Mouse (Mus musculus): ENCODE results near the gene Enam. TPM values are rescaled to one million over a fixed set of nuclear protein-coding genes. Genes with fewer than 3 reads are reported as not detected.

Enam gene
- polyA plus RNA-seq (2016; fragmentation: Nextera tagmentation; extraction: Ambion mirVana), result 0.06 and 0.50 TPM in 2 replicates

GRCm38 (mm10) chr5:88487675-88488074 lies at the start of gene Enam:
Gene Enam, plus strand, starts transcription at chr5:88487975.
- H3K4me1 ChIP-seq (replicated peaks), result no peaks in the 10 kb centered on the region
- ATAC-seq (ENCODE audit: insufficient number of reproducible peaks, insufficient read depth, low FRiP score, low TSS enrichment, low read depth), result no peak
- no peaks in the 10 kb centered on the region for H3K36me3 ChIP-seq
- H3K27ac ChIP-seq, result no peak within 1 kb of the TSS
- no peak within 1 kb of the TSS for H3K4me2 ChIP-seq
- no peaks in the 10 kb centered on the region for H3K9me3 ChIP-seq
- no peak within 1 kb of the TSS for H3K9ac ChIP-seq (replicated peaks)
- no peak within 1 kb of the TSS for H3K4me3 ChIP-seq (replicated peaks)
- no peaks in the 10 kb centered on the region for H3K27me3 ChIP-seq

DNA sequence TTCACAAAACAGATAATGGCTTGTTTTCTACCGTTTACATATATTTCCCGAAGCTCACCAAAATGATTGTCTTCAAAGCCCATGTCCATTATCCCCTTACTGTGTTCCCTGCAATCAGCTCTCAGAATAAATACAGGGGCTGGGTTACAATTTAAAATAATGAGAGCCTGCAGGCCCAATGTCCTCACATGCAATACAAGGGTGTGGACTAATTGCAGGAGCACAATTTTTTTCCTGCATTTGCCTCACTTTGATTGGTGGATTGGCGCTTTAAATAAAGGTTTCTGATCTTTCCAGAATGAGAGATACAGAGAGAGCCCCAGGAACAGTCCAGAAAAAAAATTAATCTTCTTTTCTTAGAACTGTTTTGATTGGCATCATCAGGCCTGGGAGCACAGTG lies 32.1 kb upstream of the Enam start, which contains the start of gene Ambn:
Gene Ambn, plus strand, starts transcription at position 301 of the 400 bp plus-strand sequence.
- H3K36me3 ChIP-seq, result no peaks in the 10 kb centered on the region
- no peak for ATAC-seq (ENCODE audit: insufficient number of reproducible peaks, insufficient read depth, low FRiP score, low TSS enrichment, low read depth)
- H3K4me1 ChIP-seq (replicated peaks), result no peaks in the 10 kb centered on the region
- no peaks in the 10 kb centered on the region for H3K9me3 ChIP-seq
- WGBS, result 87% methylated on average over 3 of the region's 3 CpGs
- no peaks in the 10 kb centered on the region for H3K27me3 ChIP-seq
- H3K27ac ChIP-seq, result no peak within 1 kb of the TSS
- no peak within 1 kb of the TSS for H3K4me2 ChIP-seq
- no peak within 1 kb of the TSS for H3K4me3 ChIP-seq (replicated peaks)
- no peak within 1 kb of the TSS for H3K9ac ChIP-seq (replicated peaks)

- 89% methylated on average over 2 of the region's 2 CpGs for WGBS
- no peak overlapping the region for H3K4me2 ChIP-seq
These were observed 20.3 kb upstream of the Enam start for GRCm38 (mm10) chr5:88467471-88467870.

DNA sequence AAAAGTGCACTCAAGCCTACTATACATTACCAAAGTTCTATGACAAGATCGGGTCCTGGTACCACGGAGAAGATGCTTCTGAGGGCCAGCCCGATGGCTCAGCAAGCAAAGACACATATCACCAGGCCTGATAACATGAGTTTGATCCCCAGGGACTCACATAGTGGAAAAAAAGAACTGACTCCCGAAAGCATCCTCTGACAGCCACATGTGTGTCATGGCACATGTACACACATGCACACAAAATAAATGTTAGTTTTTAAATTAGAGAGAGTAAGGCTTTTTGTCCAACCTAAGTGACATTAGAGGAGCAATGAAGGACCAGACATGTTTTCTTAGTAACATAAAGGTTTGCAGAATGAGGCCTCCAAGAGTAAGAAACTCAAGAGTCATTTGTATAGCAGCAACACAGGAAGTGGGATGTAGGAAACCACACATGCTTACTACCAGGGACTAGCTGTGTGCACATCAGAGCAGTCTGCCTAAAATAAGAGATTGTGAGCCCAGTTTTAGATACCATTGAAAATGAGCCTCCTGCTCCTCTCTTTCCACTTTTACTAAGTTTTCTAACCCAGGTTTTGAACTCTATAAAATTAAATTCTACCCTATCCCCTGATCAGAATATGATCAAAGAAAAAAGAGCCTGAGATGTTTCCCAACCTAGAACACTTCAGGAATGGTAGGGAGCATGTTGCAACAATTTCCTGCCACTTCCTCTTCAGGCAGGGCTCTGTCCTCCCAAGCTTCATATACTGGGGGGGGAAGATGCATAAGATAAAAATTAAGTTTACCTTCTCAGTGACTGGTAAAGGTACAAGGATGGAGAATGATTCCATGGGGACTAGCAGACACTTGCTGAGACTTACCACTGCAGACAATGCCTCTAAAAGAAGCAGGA lies 18.7 kb upstream of the Enam start:
- H3K4me3 ChIP-seq (replicated peaks), result no peak overlapping the region
- H3K4me2 ChIP-seq, result no peak overlapping the region
- ATAC-seq (ENCODE audit: insufficient number of reproducible peaks, insufficient read depth, low FRiP score, low TSS enrichment, low read depth), result no peak
- no peak overlapping the region for H3K27ac ChIP-seq
- H3K9me3 ChIP-seq, result no peaks in the 10 kb centered on the region
- H3K36me3 ChIP-seq, result no peaks in the 10 kb centered on the region
- no peak overlapping the region for H3K9ac ChIP-seq (replicated peaks)
- no peaks in the 10 kb centered on the region for H3K4me1 ChIP-seq (replicated peaks)
- H3K27me3 ChIP-seq, result no peaks in the 10 kb centered on the region
- 89% methylated on average over 4 of the region's 4 CpGs for WGBS

More at GRCm38 (mm10) chr5:88467471-88467870, 20.3 kb upstream of the Enam start:
- no peak overlapping the region for H3K27ac ChIP-seq
- no peaks in the 10 kb centered on the region for H3K27me3 ChIP-seq
- no peak for ATAC-seq (ENCODE audit: insufficient number of reproducible peaks, insufficient read depth, low FRiP score, low TSS enrichment, low read depth)
- no peaks in the 10 kb centered on the region for H3K36me3 ChIP-seq
- H3K4me1 ChIP-seq (replicated peaks), result no peaks in the 10 kb centered on the region
- H3K4me3 ChIP-seq (replicated peaks), result no peak overlapping the region
- H3K9me3 ChIP-seq, result no peaks in the 10 kb centered on the region
- no peak overlapping the region for H3K9ac ChIP-seq (replicated peaks)

GRCm38 (mm10) chr5:88489004-88489403 lies 1.2 kb downstream of the Enam start:
- Histone ChIP-seq H3K4me1 (replicated peaks) (no peaks in the 10 kb centered on the region), H3K27ac (no peak overlapping the region), H3K36me3 (no peaks in the 10 kb centered on the region), H3K4me2 (no peak overlapping the region), H3K4me3 (replicated peaks) (no peak overlapping the region), H3K9me3 (no peaks in the 10 kb centered on the region), H3K9ac (replicated peaks) (no peak overlapping the region), H3K27me3 (no peaks in the 10 kb centered on the region)
- ATAC-seq (ENCODE audit: insufficient number of reproducible peaks, insufficient read depth, low FRiP score, low TSS enrichment, low read depth), result no peak
- WGBS, result 75% methylated on average over 2 of the region's 2 CpGs

DNA sequence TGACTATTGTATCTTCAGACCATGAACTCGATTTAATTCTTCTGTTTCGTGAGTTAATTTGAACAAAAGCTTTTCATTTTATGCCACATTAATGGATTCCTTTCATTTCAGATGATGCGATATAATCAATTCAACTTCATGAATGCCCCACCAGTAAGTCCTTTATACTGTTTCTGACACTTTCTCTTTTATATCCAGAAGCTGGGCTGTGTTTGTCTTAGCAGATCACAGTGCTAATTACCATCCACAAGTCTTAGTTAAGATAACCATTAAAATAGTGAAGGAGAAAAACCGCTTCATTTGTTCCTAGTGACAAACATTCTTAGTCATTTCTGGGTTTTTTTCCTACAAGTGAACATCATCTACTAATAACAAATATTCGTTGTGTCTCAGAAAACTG lies 3.3 kb downstream of the Enam start:
- Histone ChIP-seq H3K27ac (no peak overlapping the region), H3K9ac (replicated peaks) (no peak overlapping the region), H3K9me3 (no peaks in the 10 kb centered on the region), H3K4me1 (replicated peaks) (no peaks in the 10 kb centered on the region), H3K4me3 (replicated peaks) (no peak overlapping the region), H3K36me3 (no peaks in the 10 kb centered on the region), H3K4me2 (no peak overlapping the region), H3K27me3 (no peaks in the 10 kb centered on the region)
- no peak for ATAC-seq (ENCODE audit: insufficient number of reproducible peaks, insufficient read depth, low FRiP score, low TSS enrichment, low read depth)
- WGBS, result 81% methylated on average over 5 of the region's 5 CpGs

DNA sequence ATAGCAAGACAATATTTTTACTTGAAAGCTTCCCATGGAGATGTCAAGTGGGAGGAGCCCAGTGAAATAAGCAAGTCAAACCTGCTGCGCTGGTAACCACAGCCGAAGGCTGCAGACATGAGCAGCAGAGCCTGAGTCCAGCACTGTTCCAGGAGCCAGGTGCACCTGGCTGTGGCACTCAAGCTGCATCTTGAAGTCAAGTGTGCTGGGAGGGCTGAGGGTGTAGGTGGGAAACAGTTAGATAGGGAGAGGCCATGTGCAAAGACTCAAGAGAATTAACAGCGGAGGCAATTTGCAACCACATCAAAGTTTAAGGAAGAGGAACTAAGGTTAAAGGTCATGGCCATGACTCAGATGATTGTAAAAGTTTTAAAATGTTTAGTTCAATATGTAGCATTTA lies 12.0 kb downstream of the Enam start:
- no peak overlapping the region for H3K9ac ChIP-seq (replicated peaks)
- no peaks in the 10 kb centered on the region for H3K36me3 ChIP-seq
- H3K27ac ChIP-seq, result no peak overlapping the region
- H3K4me3 ChIP-seq (replicated peaks), result no peak overlapping the region
- H3K9me3 ChIP-seq, result no peaks in the 10 kb centered on the region
- H3K27me3 ChIP-seq, result no peaks in the 10 kb centered on the region
- H3K4me2 ChIP-seq, result no peak overlapping the region
- WGBS, result 86% methylated on average over 3 of the region's 3 CpGs
- no peak for ATAC-seq (ENCODE audit: insufficient number of reproducible peaks, insufficient read depth, low FRiP score, low TSS enrichment, low read depth)
- H3K4me1 ChIP-seq (replicated peaks), result no peaks in the 10 kb centered on the region

DNA sequence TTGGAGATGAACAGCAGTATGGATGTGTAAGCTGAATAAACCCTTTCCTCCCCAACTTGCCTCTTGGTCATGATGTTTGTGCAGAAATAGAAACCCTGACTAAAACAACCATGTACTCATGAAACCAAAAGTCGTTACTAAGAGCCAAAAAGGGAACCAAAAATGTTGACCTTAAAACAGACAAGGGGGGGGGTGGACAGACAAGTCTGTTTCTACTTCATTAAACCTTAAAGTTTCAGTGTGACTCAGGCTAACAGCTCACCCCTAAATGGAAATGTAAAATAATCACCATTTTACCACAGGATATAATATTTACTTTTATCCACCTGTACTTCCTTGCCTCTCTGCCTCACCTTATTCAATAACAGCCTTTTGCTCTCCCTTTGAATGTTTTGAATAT lies 20.8 kb downstream of the Enam start:
- Histone ChIP-seq H3K9ac (replicated peaks) (no peak overlapping the region), H3K9me3 (no peaks in the 10 kb centered on the region), H3K4me2 (no peak overlapping the region), H3K27me3 (no peaks in the 10 kb centered on the region), H3K4me3 (replicated peaks) (no peak overlapping the region), H3K36me3 (no peaks in the 10 kb centered on the region), H3K4me1 (replicated peaks) (no peaks in the 10 kb centered on the region), H3K27ac (no peak overlapping the region)
- ATAC-seq (ENCODE audit: insufficient number of reproducible peaks, insufficient read depth, low FRiP score, low TSS enrichment, low read depth), result no peak
- 66% methylated on average over 1 of the region's 1 CpGs for WGBS

- H3K9me3 ChIP-seq, result no peaks in the 10 kb centered on the region
- no peak overlapping the region for H3K4me2 ChIP-seq
- H3K36me3 ChIP-seq, result no peaks in the 10 kb centered on the region
- H3K9ac ChIP-seq (replicated peaks), result no peak overlapping the region
- ATAC-seq (ENCODE audit: insufficient number of reproducible peaks, insufficient read depth, low FRiP score, low TSS enrichment, low read depth), result no peak
- WGBS, result 97% methylated on average over 1 of the region's 1 CpGs
- H3K27ac ChIP-seq, result no peak overlapping the region
- no peaks in the 10 kb centered on the region for H3K4me1 ChIP-seq (replicated peaks)
- no peaks in the 10 kb centered on the region for H3K27me3 ChIP-seq
- H3K4me3 ChIP-seq (replicated peaks), result no peak overlapping the region
These were observed 21.2 kb downstream of the Enam start for GRCm38 (mm10) chr5:88508990-88509389.

DNA sequence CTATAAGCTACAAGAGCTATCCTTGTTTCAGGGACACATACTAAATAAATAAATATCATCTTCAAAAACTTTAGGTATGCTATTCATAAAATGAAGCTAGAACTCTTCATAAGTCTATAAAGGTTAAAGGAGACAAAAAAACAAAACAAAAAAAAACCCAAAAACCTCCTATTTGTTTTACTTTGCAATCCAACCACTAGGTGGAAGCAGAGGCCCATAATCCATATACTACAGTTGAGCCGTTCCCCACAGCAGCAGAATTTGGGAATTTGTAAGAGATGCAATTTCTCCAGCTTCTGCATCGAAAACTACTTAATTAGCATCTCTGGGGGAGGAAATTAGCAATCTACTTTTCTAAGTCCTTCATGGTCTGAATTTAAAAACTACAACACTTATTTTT lies 31.5 kb downstream of the Enam start:
- Histone ChIP-seq H3K36me3 (no peaks in the 10 kb centered on the region), H3K27me3 (no peaks in the 10 kb centered on the region), H3K4me2 (no peak overlapping the region), H3K27ac (no peak overlapping the region), H3K4me3 (replicated peaks) (no peak overlapping the region), H3K9ac (replicated peaks) (no peak overlapping the region), H3K4me1 (replicated peaks) (no peaks in the 10 kb centered on the region), H3K9me3 (no peaks in the 10 kb centered on the region)
- WGBS, result 4% methylated on average over 2 of the region's 2 CpGs
- no peak for ATAC-seq (ENCODE audit: insufficient number of reproducible peaks, insufficient read depth, low FRiP score, low TSS enrichment, low read depth)

DNA sequence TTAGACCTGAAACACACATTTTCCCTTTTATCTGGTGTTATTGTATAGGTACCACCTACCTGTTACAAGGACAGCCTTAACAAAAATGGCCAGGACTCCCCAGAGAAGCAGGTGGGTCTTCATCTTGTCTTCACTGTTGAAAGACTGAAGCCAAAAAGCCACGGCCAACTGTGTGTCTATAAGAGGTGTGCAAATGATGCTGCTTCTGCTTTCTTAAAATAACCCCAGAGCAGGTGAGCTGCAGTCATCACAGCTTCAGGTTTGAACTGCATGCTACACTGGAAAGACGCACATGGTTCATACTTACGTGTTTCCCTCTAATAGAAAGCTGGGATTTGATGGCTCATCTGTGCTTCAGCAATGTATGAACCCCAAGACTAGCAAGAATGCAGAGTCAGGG lies 39.9 kb downstream of the Enam start, which contains the start of gene Jchain:
Gene Jchain, minus strand, starts transcription at position 235 of the 400 bp plus-strand sequence.
- no peaks in the 10 kb centered on the region for H3K9me3 ChIP-seq
- no peaks in the 10 kb centered on the region for H3K4me1 ChIP-seq (replicated peaks)
- no peak within 1 kb of the TSS for H3K4me2 ChIP-seq
- no peaks in the 10 kb centered on the region for H3K36me3 ChIP-seq
- no peak within 1 kb of the TSS for H3K9ac ChIP-seq (replicated peaks)
- no peaks in the 10 kb centered on the region for H3K27me3 ChIP-seq
- H3K27ac ChIP-seq, result no peak within 1 kb of the TSS
- 82% methylated on average over 3 of the region's 3 CpGs for WGBS
- no peak for ATAC-seq (ENCODE audit: insufficient number of reproducible peaks, insufficient read depth, low FRiP score, low TSS enrichment, low read depth)
- no peak within 1 kb of the TSS for H3K4me3 ChIP-seq (replicated peaks)

DNA sequence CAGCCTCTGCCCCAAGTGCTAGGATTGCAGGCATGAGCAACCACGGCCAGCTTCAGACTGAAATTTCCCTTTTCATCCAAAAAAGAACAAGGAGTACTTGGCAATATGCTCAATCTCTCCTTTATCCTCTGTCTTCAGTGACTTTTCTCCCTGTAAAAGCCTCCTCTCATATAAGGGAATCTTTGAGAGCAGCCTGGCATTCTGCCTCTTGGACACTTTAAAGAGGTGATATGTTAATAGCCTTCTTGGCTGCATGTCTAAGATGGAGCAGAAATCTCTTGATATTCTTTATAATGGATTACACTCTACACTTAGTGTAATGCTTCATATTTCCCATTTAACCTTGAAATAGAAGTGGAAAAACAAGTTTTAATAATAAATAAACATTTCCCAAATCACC lies 43.1 kb downstream of the Enam start:
- H3K36me3 ChIP-seq, result no peaks in the 10 kb centered on the region
- no peak overlapping the region for H3K27ac ChIP-seq
- H3K9ac ChIP-seq (replicated peaks), result no peak overlapping the region
- H3K4me3 ChIP-seq (replicated peaks), result no peak overlapping the region
- no peaks in the 10 kb centered on the region for H3K9me3 ChIP-seq
- no peaks in the 10 kb centered on the region for H3K27me3 ChIP-seq
- no peak overlapping the region for H3K4me2 ChIP-seq
- no peak for ATAC-seq (ENCODE audit: insufficient number of reproducible peaks, insufficient read depth, low FRiP score, low TSS enrichment, low read depth)
- no peaks in the 10 kb centered on the region for H3K4me1 ChIP-seq (replicated peaks)
- WGBS, result 74% methylated on average over 1 of the region's 1 CpGs

Measured in limb, embryonic 12.5 days (tissue).